Mouse (Mus musculus) 3T3-L1 (cell line): ENCODE measurements around the gene Shroom3.
"Not testable (repeated sequence)": the region's sequence is repeated elsewhere in the genome, so short reads cannot be mapped to it uniquely, and the experiment has no call there.

Experiments used
- DNase-seq: peaks from one replicate; pipeline ENCODE4 v3.0.0-alpha.2; 2015; ENCODE audit warnings: low read depth, low spot score

Shroom3 gene

GRCm38 (mm10) chr5:92890902-92891301 lies 207.7 kb downstream of the Shroom3 start:
- DNase-seq = no peak

GRCm38 (mm10) chr5:92893284-92893683 lies 210.0 kb downstream of the Shroom3 start:
- DNase-seq = no peak

- no peak for DNase-seq
Measured at GRCm38 (mm10) chr5:92893711-92894110, 210.5 kb downstream of the Shroom3 start.

GRCm38 (mm10) chr5:92895877-92896276 lies 212.6 kb downstream of the Shroom3 start:
- no peak for DNase-seq

GRCm38 (mm10) chr5:92896725-92897280 lies 213.6 kb downstream of the Shroom3 start:
- no peak for DNase-seq

GRCm38 (mm10) chr5:92897766-92898745 lies 214.8 kb downstream of the Shroom3 start:
- no peak for DNase-seq

- no peak for DNase-seq
Measured at GRCm38 (mm10) chr5:92900470-92900869, 217.2 kb downstream of the Shroom3 start.

- DNase-seq = no peak
Measured at GRCm38 (mm10) chr5:92901870-92902269, 218.6 kb downstream of the Shroom3 start.

GRCm38 (mm10) chr5:92905146-92905545 lies 221.9 kb downstream of the Shroom3 start:
- no peak for DNase-seq

- peak; percentile 16 for DNase-seq
Measured at GRCm38 (mm10) chr5:92905594-92906008, 222.4 kb downstream of the Shroom3 start.

- no peak for DNase-seq
Measured at GRCm38 (mm10) chr5:92908227-92908626, 225.0 kb downstream of the Shroom3 start.

GRCm38 (mm10) chr5:92910838-92911237 lies 227.6 kb downstream of the Shroom3 start:
- no peak for DNase-seq

- no peak for DNase-seq
Measured at GRCm38 (mm10) chr5:92915421-92915820, 232.2 kb downstream of the Shroom3 start.

- no peak for DNase-seq
Measured at GRCm38 (mm10) chr5:92917755-92918154, 234.5 kb downstream of the Shroom3 start.

- DNase-seq = no peak
Measured at GRCm38 (mm10) chr5:92918170-92918569, 234.9 kb downstream of the Shroom3 start.

GRCm38 (mm10) chr5:92918866-92919265 lies 235.6 kb downstream of the Shroom3 start:
- no peak for DNase-seq

GRCm38 (mm10) chr5:92919390-92919789 lies 236.2 kb downstream of the Shroom3 start:
- DNase-seq = no peak

GRCm38 (mm10) chr5:92920984-92921383 lies 237.7 kb downstream of the Shroom3 start:
- DNase-seq = no peak

GRCm38 (mm10) chr5:92921728-92922127 lies 238.5 kb downstream of the Shroom3 start:
- DNase-seq = no peak

GRCm38 (mm10) chr5:92922981-92923380 lies 239.7 kb downstream of the Shroom3 start:
- not testable (repeated sequence) for DNase-seq

- no peak for DNase-seq
Measured at GRCm38 (mm10) chr5:92924851-92925477, 241.7 kb downstream of the Shroom3 start.

GRCm38 (mm10) chr5:92927667-92928066 lies 244.4 kb downstream of the Shroom3 start:
- no peak for DNase-seq
